Mouse (Mus musculus): ENCODE measurements around the gene Nckipsd.

DNA sequence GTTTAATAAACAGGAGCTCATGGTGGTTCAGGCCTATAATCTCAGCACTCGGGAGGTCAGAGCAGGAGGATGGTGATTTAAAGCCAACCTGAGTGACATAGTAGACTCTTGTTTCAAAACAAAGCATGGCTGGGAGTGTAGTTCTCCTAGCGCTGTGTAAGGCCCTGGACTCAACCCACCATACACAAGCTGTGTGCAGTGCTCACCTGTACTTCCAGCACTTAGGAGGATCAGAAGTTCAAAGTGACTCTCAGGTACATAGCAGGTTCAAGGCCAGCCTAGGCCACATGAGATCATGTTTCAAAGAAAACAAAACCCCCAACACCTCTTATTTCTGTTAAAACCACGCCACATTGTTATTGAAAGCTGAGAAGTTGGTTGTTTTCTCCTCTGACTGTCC lies 19.5 kb upstream of the Nckipsd start:
- TF ChIP-seq CTCF (IDR thresholded peaks at IDR 0.05; ENCODE audit: borderline replicate concordance, insufficient read depth, low read depth, low read length) = no peak
- TF ChIP-seq POLR2A (IDR thresholded peaks at IDR 0.05; ENCODE audit: borderline replicate concordance, insufficient read depth, low read length) = no peak
